Mouse (Mus musculus) cerebellum, adult (tissue): ENCODE measurements around the gene Gm27235.
"Not testable (repeated sequence)": the region's sequence is repeated elsewhere in the genome, so short reads cannot be mapped to it uniquely, and the experiment has no call there.

Source experiments
- ATAC-seq: cut with Nextera tagmentation; 2 replicates; pipeline ENCODE4 v1.9.2; 2017; ENCODE audit warnings: mild to moderate bottlenecking, moderate library complexity, mixed read lengths; ENCODE audit not compliant: insufficient number of reproducible peaks, low FRiP score, low TSS enrichment

Gene Gm27235

GRCm38 (mm10) chr9:35790001-35790400 lies at the start of gene Gm27235, which contains the start of gene D730048I06Rik:
Gm27235 (minus strand) TSS chr9:35790101.
D730048I06Rik (minus strand) TSS chr9:35790112.
- ATAC-seq = no peak

- not testable (repeated sequence) for ATAC-seq
Observed at GRCm38 (mm10) chr9:35817881-35818280, 28.0 kb upstream of the Gm27235 start.

GRCm38 (mm10) chr9:35798146-35798545 lies 8.2 kb upstream of the Gm27235 start:
- ATAC-seq = no peak

- ATAC-seq = no peak
Observed at GRCm38 (mm10) chr9:35778009-35778408, 11.9 kb downstream of the Gm27235 start, which contains the start of gene Gm17727. Gm17727 (minus strand) TSS chr9:35778109.

- no peak for ATAC-seq
Observed at GRCm38 (mm10) chr9:35756843-35757242, 33.1 kb downstream of the Gm27235 start.

GRCm38 (mm10) chr9:35740749-35741148 lies 49.2 kb downstream of the Gm27235 start, which contains the start of gene Gm17677:
Gm17677 (plus strand) TSS chr9:35741049.
- ATAC-seq = no peak
